Mouse (Mus musculus): Measurements from ENCODE around the gene Tas2r134.

DNA sequence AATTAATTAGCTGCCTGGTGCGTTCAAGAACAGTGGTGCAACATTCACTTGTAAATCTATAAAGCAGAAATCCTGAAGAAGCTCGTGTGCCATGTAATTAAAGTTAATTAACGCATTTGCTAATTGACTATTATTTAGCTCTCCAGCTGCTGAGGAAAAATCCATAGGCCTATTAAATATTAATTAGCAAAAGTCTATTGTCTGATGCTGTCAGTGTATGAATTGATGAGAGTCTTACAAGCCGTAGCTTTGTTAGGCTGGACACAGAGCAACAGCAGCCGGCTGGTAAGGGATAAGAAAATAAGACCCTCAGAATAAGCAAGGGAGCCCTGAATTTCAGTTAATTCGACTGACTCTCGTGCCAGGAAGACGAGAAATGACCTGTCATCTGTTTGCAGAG lies 37.0 kb upstream of the Tas2r134 start:
- TF ChIP-seq CTCF (IDR thresholded peaks at IDR 0.05; ENCODE audit: insufficient read depth, low read depth, low read length) (no peak), POLR2A (IDR thresholded peaks at IDR 0.05; ENCODE audit: insufficient read depth, low read depth, low read length) (no peak)
